Mouse (Mus musculus) heart, postnatal 0 days (tissue): Measurements from ENCODE around the gene Itih1. TPM values are rescaled to one million over a fixed set of nuclear protein-coding genes. Genes with fewer than 3 reads are reported as not detected.

ENCODE experiments used
- ATAC-seq: fragments of 200-750 bp; cut with Nextera tagmentation; 2 replicates; pipeline ENCODE4 v1.8.0; 2017; ENCODE audit warnings: low read depth, moderate number of reproducible peaks, moderate library complexity; ENCODE audit not compliant: insufficient read depth
- DNase-seq: peaks from one replicate; pipeline ENCODE4 v3.0.0-alpha.2; 2016; ENCODE audit warnings: low spot score
- H3K27ac ChIP-seq: fragments of 300-500 bp; sonication (generic); 2 replicates; pipeline ENCODE4 v1.5.1; 2014; ENCODE audit warnings: low read depth, mild to moderate bottlenecking
- H3K27me3 ChIP-seq: fragments of 300-500 bp; sonication (generic); 2 replicates; pipeline ENCODE4 v1.6.1; 2014; ENCODE audit warnings: low read length, mixed read lengths; ENCODE audit not compliant: control insufficient read depth, insufficient read depth
- H3K36me3 ChIP-seq: fragments of 300-500 bp; sonication (generic); replicated peaks from 2 replicates; pipeline ENCODE4 v1.6.1; 2014; ENCODE audit warnings: low read length, mixed read lengths; ENCODE audit not compliant: control insufficient read depth, insufficient read depth
- H3K4me1 ChIP-seq: fragments of 300-500 bp; sonication (generic); 2 replicates; pipeline ENCODE4 v1.6.1; 2014; ENCODE audit warnings: antibody characterized with exemption; ENCODE audit not compliant: control insufficient read depth, insufficient read depth
- H3K4me2 ChIP-seq: fragments of 300-500 bp; sonication (generic); 2 replicates; pipeline ENCODE4 v1.6.1; 2014; ENCODE audit warnings: low read depth, mild to moderate bottlenecking, low read length, moderate library complexity
- H3K4me3 ChIP-seq: fragments of 300-500 bp; sonication (generic); 2 replicates; pipeline ENCODE4 v1.5.1; 2014; ENCODE audit warnings: low read depth, low read length
- H3K9ac ChIP-seq: fragments of 300-500 bp; sonication (generic); replicated peaks from 2 replicates; pipeline ENCODE4 v1.6.1; 2014; ENCODE audit warnings: low read depth, low read length, mixed read lengths
- H3K9me3 ChIP-seq: fragments of 300-500 bp; sonication (generic); replicated peaks from 2 replicates; pipeline ENCODE4 v1.6.1; 2016; ENCODE audit warnings: low read length; ENCODE audit not compliant: control insufficient read depth
- CTCF ChIP-seq: IDR thresholded peaks from 2 replicates; pipeline ENCODE4 v1.5.1; 2016; ENCODE audit warnings: antibody characterized with exemption, control low read depth, low read depth
- EP300 ChIP-seq: IDR thresholded peaks from 2 replicates; pipeline ENCODE4 v1.6.1; 2016; ENCODE audit warnings: antibody characterized with exemption, low read depth
- WGBS: fragments of 180-500 bp; shearing (Covaris S2); extraction: QIAGEN DNeasy Blood & Tissue Kit; methylation state at CpG from one replicate; pipeline ENCODE4 v1.1.7; 2014; 5-methylcytosine and 5-hydroxymethylcytosine counted together
- polyA plus RNA-seq: library from polyadenylated mRNA; unstranded; fragments of >200 nt; fragmentation: Nextera tagmentation; extraction: Ambion mirVana; gene quantifications from 2 replicates; pipeline ENCODE4 v1.2.1, GENCODE M21; 2015
- total RNA-seq: library from RNA; depleted of rRNA; stranded (reverse); fragments of >200 nt; gene quantifications from 2 replicates; pipeline ENCODE4 v1.2.3, GENCODE M21; 2014; ENCODE audit warnings: low replicate concordance; rRNA removed

Gene Itih1
- total and polyA plus RNA-seq, 2 experiments from 2014 or later: not detected

- WGBS: 20% methylated on average over 3 of the region's 3 CpGs
- no peak for TF ChIP-seq EP300
- no peak for TF ChIP-seq CTCF
- H3K9ac ChIP-seq: no peak overlapping the region
Measured at GRCm38 (mm10) chr14:30885298-30885697, 57.8 kb downstream of the Itih1 start.

GRCm38 (mm10) chr14:30881718-30882108 lies 61.4 kb downstream of the Itih1 start:
- 85% methylated on average over 3 of the region's 3 CpGs for WGBS
- Histone ChIP-seq H3K27ac (no peak overlapping the region), H3K4me3 (no peak overlapping the region), H3K9me3 (no peaks in the 10 kb centered on the region), H3K4me2 (no peak overlapping the region), H3K4me1 (peaks cover 10% of the 10 kb centered on the region; the same call in 1 of the 2 replicates), H3K9ac (no peak overlapping the region), H3K36me3 (no peaks in the 10 kb centered on the region), H3K27me3 (no peaks in the 10 kb centered on the region)
- ATAC-seq (no peak), DNase-seq (no peak)
- TF ChIP-seq CTCF: no peak
- TF ChIP-seq EP300: no peak

More at GRCm38 (mm10) chr14:30885298-30885697, 57.8 kb downstream of the Itih1 start:
- ATAC-seq (no peak), DNase-seq (no peak)
- H3K27ac ChIP-seq: no peak overlapping the region
- H3K4me2 ChIP-seq: no peak overlapping the region
- no peak overlapping the region for H3K4me3 ChIP-seq
- H3K36me3 ChIP-seq: no peaks in the 10 kb centered on the region
- H3K4me1 ChIP-seq: peaks cover 4% of the 10 kb centered on the region
- H3K27me3 ChIP-seq: no peaks in the 10 kb centered on the region
- no peaks in the 10 kb centered on the region for H3K9me3 ChIP-seq

- H3K4me3 ChIP-seq: no peak overlapping the region
- WGBS: 78% methylated on average over 17 of the region's 17 CpGs
- TF ChIP-seq EP300 (no peak), CTCF (peak; percentile 70)
- H3K9me3 ChIP-seq: no peaks in the 10 kb centered on the region
- H3K9ac ChIP-seq: no peak overlapping the region
- no peak overlapping the region for H3K27ac ChIP-seq
- no peaks in the 10 kb centered on the region for H3K36me3 ChIP-seq
- no peak for DNase-seq
- H3K4me2 ChIP-seq: no peak overlapping the region
- ATAC-seq: no peak
- peaks cover 10% of the 10 kb centered on the region; the same call in 1 of the 2 replicates for H3K4me1 ChIP-seq
- no peaks in the 10 kb centered on the region for H3K27me3 ChIP-seq
Measured at GRCm38 (mm10) chr14:30880811-30881717, 62.0 kb downstream of the Itih1 start.

- H3K36me3 ChIP-seq: no peaks in the 10 kb centered on the region
- no peak overlapping the region for H3K27ac ChIP-seq
- 76% methylated on average over 8 of the region's 8 CpGs for WGBS
- no peak overlapping the region for H3K4me2 ChIP-seq
- H3K9ac ChIP-seq: no peak overlapping the region
- H3K9me3 ChIP-seq: no peaks in the 10 kb centered on the region
- TF ChIP-seq EP300: no peak
- no peak for TF ChIP-seq CTCF
- ATAC-seq (no peak), DNase-seq (no peak)
- peaks cover 10% of the 10 kb centered on the region; the same call in 1 of the 2 replicates for H3K4me1 ChIP-seq
- H3K4me3 ChIP-seq: no peak overlapping the region
- H3K27me3 ChIP-seq: no peaks in the 10 kb centered on the region
Measured at GRCm38 (mm10) chr14:30880251-30880650, 62.8 kb downstream of the Itih1 start.

GRCm38 (mm10) chr14:30879794-30880193 lies 63.3 kb downstream of the Itih1 start:
- no peaks in the 10 kb centered on the region for H3K27me3 ChIP-seq
- 60% methylated on average over 9 of the region's 9 CpGs for WGBS
- H3K27ac ChIP-seq: peak overlapping the region; percentile 85
- ATAC-seq (peak; percentile 28; the same call in 1 of the 2 replicates), DNase-seq (no peak)
- H3K4me3 ChIP-seq: 0 out of 2 replicates have a peak overlapping the region, but pooled peaks have one; percentile 11
- H3K9me3 ChIP-seq: no peaks in the 10 kb centered on the region
- no peak for TF ChIP-seq EP300
- no peak for TF ChIP-seq CTCF
- H3K4me2 ChIP-seq: peak overlapping the region; percentile 41
- peaks cover 10% of the 10 kb centered on the region; the same call in 1 of the 2 replicates for H3K4me1 ChIP-seq
- peak overlapping the region; percentile 40; the same call in 1 of the 2 replicates for H3K9ac ChIP-seq
- no peaks in the 10 kb centered on the region for H3K36me3 ChIP-seq

Other genes with a start within 250 kb of the Itih1 start
- gene Sfmbt1, start 228.4 kb downstream of the Itih1 start, total RNA-seq: 1.8 and 4.2 TPM in 2 replicates
- 6.6 and 7.6 TPM in 2 replicates for gene Sfmbt1, start 228.4 kb downstream of the Itih1 start, polyA plus RNA-seq
- 4.7 and 9.5 TPM in 2 replicates for gene Tmem110, start 117.7 kb downstream of the Itih1 start, total RNA-seq
- gene Tmem110, start 117.7 kb downstream of the Itih1 start, polyA plus RNA-seq: 9.2 and 9.9 TPM in 2 replicates
- gene Mustn1, start 64.1 kb downstream of the Itih1 start, total RNA-seq: 3.7 and 10.3 TPM in 2 replicates
- gene Mustn1, start 64.1 kb downstream of the Itih1 start, polyA plus RNA-seq: 6.8 and 7.2 TPM in 2 replicates
- gene Itih4, start 56.8 kb downstream of the Itih1 start, total RNA-seq: 2.2 and 2.5 TPM in 2 replicates
- 0.61 and 1.0 TPM in 2 replicates for gene Itih4, start 56.8 kb downstream of the Itih1 start, polyA plus RNA-seq
- 0.66 and 2.4 TPM in 2 replicates for gene Itih3, start 19.5 kb downstream of the Itih1 start, total RNA-seq
- gene Itih3, start 19.5 kb downstream of the Itih1 start, polyA plus RNA-seq: 0.49 and 0.72 TPM in 2 replicates
- 4.5 and 11.9 TPM in 2 replicates for gene Nek4, start 8.1 kb upstream of the Itih1 start, total RNA-seq
- 3.1 and 3.3 TPM in 2 replicates for gene Nek4, start 8.1 kb upstream of the Itih1 start, polyA plus RNA-seq
- 28.7 and 39.0 TPM in 2 replicates for gene Glt8d1, start 58.1 kb upstream of the Itih1 start, total RNA-seq
- 30.6 and 30.9 TPM in 2 replicates for gene Glt8d1, start 58.1 kb upstream of the Itih1 start, polyA plus RNA-seq
- 309 and 340 TPM in 2 replicates for gene Spcs1, start 58.4 kb upstream of the Itih1 start, total RNA-seq
- 429 and 459 TPM in 2 replicates for gene Spcs1, start 58.4 kb upstream of the Itih1 start, polyA plus RNA-seq
- gene Pbrm1, start 75.8 kb upstream of the Itih1 start, total RNA-seq: 31.9 and 65.0 TPM in 2 replicates
- gene Pbrm1, start 75.8 kb upstream of the Itih1 start, polyA plus RNA-seq: 63.2 and 66.5 TPM in 2 replicates
- gene Gnl3, start 75.9 kb upstream of the Itih1 start, total RNA-seq: 30.5 and 45.8 TPM in 2 replicates
- gene Gnl3, start 75.9 kb upstream of the Itih1 start, polyA plus RNA-seq: 30.7 and 37.3 TPM in 2 replicates
- gene Smim4, start 185.7 kb upstream of the Itih1 start, total RNA-seq: 12.7 and 28.8 TPM in 2 replicates
- gene Smim4, start 185.7 kb upstream of the Itih1 start, polyA plus RNA-seq: 194 and 207 TPM in 2 replicates
- gene Nt5dc2, start 187.8 kb upstream of the Itih1 start, total RNA-seq: 212 and 269 TPM in 2 replicates
- gene Nt5dc2, start 187.8 kb upstream of the Itih1 start, polyA plus RNA-seq: 146 and 158 TPM in 2 replicates
- gene Stab1, start 225.4 kb upstream of the Itih1 start, total RNA-seq: 75.3 and 90.4 TPM in 2 replicates
- 24.0 and 25.4 TPM in 2 replicates for gene Stab1, start 225.4 kb upstream of the Itih1 start, polyA plus RNA-seq